Mouse (Mus musculus) embryonic facial prominence, embryonic 15.5 days (tissue): ENCODE results near the gene Rab3a. TPM values are rescaled to one million over a fixed set of nuclear protein-coding genes. Genes with fewer than 3 reads are reported as not detected.

ENCODE experiments used
- ATAC-seq: fragments of 200-750 bp; cut with Nextera tagmentation; 2 replicates; pipeline ENCODE4 v1.8.0; 2017; ENCODE audit warnings: low read depth, moderate TSS enrichment; ENCODE audit not compliant: insufficient number of reproducible peaks, low FRiP score, low TSS enrichment
- H3K27ac ChIP-seq: fragments of 300-500 bp; sonication (generic); replicated peaks from 2 replicates; pipeline ENCODE4 v1.5.1; 2015; ENCODE audit warnings: mild to moderate bottlenecking, inconsistent platforms
- H3K27me3 ChIP-seq: fragments of 300-500 bp; sonication (generic); 2 replicates; pipeline ENCODE4 v1.6.1; 2015; ENCODE audit warnings: inconsistent platforms
- H3K36me3 ChIP-seq: fragments of 300-500 bp; sonication (generic); 2 replicates; pipeline ENCODE4 v1.6.1; 2015; ENCODE audit warnings: mild to moderate bottlenecking, inconsistent platforms
- H3K4me1 ChIP-seq: fragments of 300-500 bp; sonication (generic); 2 replicates; pipeline ENCODE4 v1.6.1; 2015; ENCODE audit warnings: inconsistent platforms
- H3K4me2 ChIP-seq: fragments of 300-500 bp; sonication (generic); replicated peaks from 2 replicates; pipeline ENCODE4 v1.6.1; 2015; ENCODE audit warnings: mild to moderate bottlenecking, inconsistent platforms
- H3K4me3 ChIP-seq: fragments of 300-500 bp; sonication (generic); replicated peaks from 2 replicates; pipeline ENCODE4 v1.5.1; 2015; ENCODE audit warnings: mild to moderate bottlenecking, inconsistent platforms
- H3K9ac ChIP-seq: fragments of 300-500 bp; sonication (generic); 2 replicates; pipeline ENCODE4 v1.6.1; 2015; ENCODE audit warnings: inconsistent platforms
- H3K9me3 ChIP-seq: fragments of 300-500 bp; sonication (generic); replicated peaks from 2 replicates; pipeline ENCODE4 v1.6.1; 2016; ENCODE audit warnings: inconsistent platforms
- WGBS: fragments of 180-500 bp; shearing (Covaris S2); methylation state at CpG from one replicate; pipeline ENCODE4 v1.1.7; 2015; 5-methylcytosine and 5-hydroxymethylcytosine counted together
- polyA plus RNA-seq: library from polyadenylated mRNA; unstranded; fragments of >200 nt; fragmentation: Nextera tagmentation; extraction: Ambion mirVana; gene quantifications from 2 replicates; pipeline ENCODE4 v1.2.1, GENCODE M21; 2015

Rab3a gene
- polyA plus RNA-seq, 1 experiment from 2014 or later, result 28.6 TPM

- no peaks in the 10 kb centered on the region for H3K27me3 ChIP-seq
- H3K9me3 ChIP-seq, result no peaks in the 10 kb centered on the region
- peak within 1 kb of the TSS; percentile 82 for H3K27ac ChIP-seq
- peaks cover 39% of the 10 kb centered on the region for H3K4me1 ChIP-seq
- peak within 1 kb of the TSS; percentile 58 for H3K4me3 ChIP-seq
- under 1% methylated on average over 55 of the region's 55 CpGs for WGBS
- peak within 1 kb of the TSS; percentile 60 for H3K9ac ChIP-seq
- peaks cover 30% of the 10 kb centered on the region for H3K36me3 ChIP-seq
- peak; percentile 96 for ATAC-seq
- peak within 1 kb of the TSS; percentile 95 for H3K4me2 ChIP-seq
Measured at GRCm38 (mm10) chr8:70760775-70761406, 6.4 kb downstream of the Rab3a start, which contains the start of gene Mpv17l2. Gene Mpv17l2, minus strand, starts transcription at chr8:70760946.

GRCm38 (mm10) chr8:70762118-70762517, 7.6 kb downstream of the Rab3a start:
- no peak overlapping the region for H3K4me3 ChIP-seq
- H3K27ac ChIP-seq, result 0 out of 2 replicates have a peak overlapping the region, but pooled peaks have one; percentile 3
- H3K9ac ChIP-seq, result no peak overlapping the region
- H3K9me3 ChIP-seq, result no peaks in the 10 kb centered on the region
- WGBS, result 65% methylated on average over 1 of the region's 1 CpGs
- ATAC-seq, result no peak
- no peak overlapping the region for H3K4me2 ChIP-seq
- H3K36me3 ChIP-seq, result peaks cover 18% of the 10 kb centered on the region
- H3K27me3 ChIP-seq, result no peaks in the 10 kb centered on the region
- H3K4me1 ChIP-seq, result peaks cover 49% of the 10 kb centered on the region

GRCm38 (mm10) chr8:70763354-70763753, 8.9 kb downstream of the Rab3a start:
- Histone ChIP-seq H3K4me2 (no peak overlapping the region), H3K27ac (no peak overlapping the region), H3K9me3 (no peaks in the 10 kb centered on the region), H3K36me3 (peaks cover 15% of the 10 kb centered on the region), H3K9ac (no peak overlapping the region), H3K4me3 (no peak overlapping the region), H3K27me3 (no peaks in the 10 kb centered on the region), H3K4me1 (peaks cover 51% of the 10 kb centered on the region)
- ATAC-seq, result no peak
- WGBS, result 5% methylated on average over 3 of the region's 3 CpGs

- H3K4me2 ChIP-seq, result no peak overlapping the region
- WGBS, result 78% methylated on average over 8 of the region's 8 CpGs
- ATAC-seq, result no peak
Measured at GRCm38 (mm10) chr8:70764026-70764425, 9.5 kb downstream of the Rab3a start.

GRCm38 (mm10) chr8:70764676-70765075, 10.2 kb downstream of the Rab3a start:
- no peak for ATAC-seq
- H3K27me3 ChIP-seq, result no peaks in the 10 kb centered on the region
- WGBS, result 87% methylated on average over 13 of the region's 13 CpGs
- peaks cover 41% of the 10 kb centered on the region for H3K4me1 ChIP-seq
- H3K27ac ChIP-seq, result no peak overlapping the region; the same call in 1 of the 2 replicates
- no peak overlapping the region for H3K4me2 ChIP-seq
- peaks cover 24% of the 10 kb centered on the region for H3K36me3 ChIP-seq
- H3K4me3 ChIP-seq, result no peak overlapping the region
- no peaks in the 10 kb centered on the region for H3K9me3 ChIP-seq
- no peak overlapping the region for H3K9ac ChIP-seq

More at GRCm38 (mm10) chr8:70764026-70764425, 9.5 kb downstream of the Rab3a start:
- Histone ChIP-seq H3K4me1 (peaks cover 45% of the 10 kb centered on the region), H3K36me3 (peaks cover 22% of the 10 kb centered on the region), H3K9ac (no peak overlapping the region), H3K9me3 (no peaks in the 10 kb centered on the region), H3K27ac (no peak overlapping the region; the same call in 1 of the 2 replicates), H3K4me3 (no peak overlapping the region), H3K27me3 (no peaks in the 10 kb centered on the region)

- H3K9me3 ChIP-seq, result no peaks in the 10 kb centered on the region
- H3K9ac ChIP-seq, result no peak overlapping the region
- H3K27me3 ChIP-seq, result no peaks in the 10 kb centered on the region
- H3K36me3 ChIP-seq, result peaks cover 24% of the 10 kb centered on the region
- peak overlapping the region; percentile 91 for H3K4me2 ChIP-seq
- 74% methylated on average over 9 of the region's 9 CpGs for WGBS
- H3K4me1 ChIP-seq, result peaks cover 37% of the 10 kb centered on the region
- ATAC-seq, result no peak
- peak overlapping the region; percentile 48 for H3K4me3 ChIP-seq
- no peak overlapping the region for H3K27ac ChIP-seq
Measured at GRCm38 (mm10) chr8:70765329-70765728, 10.8 kb downstream of the Rab3a start.

- Histone ChIP-seq H3K27me3 (no peaks in the 10 kb centered on the region), H3K4me1 (peaks cover 34% of the 10 kb centered on the region), H3K36me3 (peaks cover 31% of the 10 kb centered on the region), H3K27ac (0 out of 2 replicates have a peak overlapping the region, but pooled peaks have one; percentile 48), H3K4me2 (peak overlapping the region; percentile 91), H3K4me3 (peak overlapping the region; percentile 48), H3K9ac (peak overlapping the region; percentile 42), H3K9me3 (no peaks in the 10 kb centered on the region)
- WGBS, result 2% methylated on average over 34 of the region's 34 CpGs
- ATAC-seq, result no peak
Measured at GRCm38 (mm10) chr8:70765838-70766570, 11.5 kb downstream of the Rab3a start.

- H3K36me3 ChIP-seq, result peaks cover 39% of the 10 kb centered on the region
- H3K4me2 ChIP-seq, result peak overlapping the region; percentile 91
- peak; percentile 5; the same call in 1 of the 2 replicates for ATAC-seq
- H3K4me3 ChIP-seq, result peak overlapping the region; percentile 48
- H3K9ac ChIP-seq, result peak overlapping the region; percentile 42
- 7% methylated on average over 21 of the region's 21 CpGs for WGBS
- H3K9me3 ChIP-seq, result no peaks in the 10 kb centered on the region
- no peaks in the 10 kb centered on the region for H3K27me3 ChIP-seq
- H3K27ac ChIP-seq, result peak overlapping the region; percentile 48; the same call in 1 of the 2 replicates
- H3K4me1 ChIP-seq, result peaks cover 28% of the 10 kb centered on the region
Measured at GRCm38 (mm10) chr8:70766571-70767440, 12.3 kb downstream of the Rab3a start.

- H3K9ac ChIP-seq, result no peak overlapping the region
- no peaks in the 10 kb centered on the region for H3K27me3 ChIP-seq
- H3K27ac ChIP-seq, result 0 out of 2 replicates have a peak overlapping the region, but pooled peaks have one; percentile 1
- peaks cover 45% of the 10 kb centered on the region for H3K36me3 ChIP-seq
- ATAC-seq, result no peak
- H3K4me2 ChIP-seq, result no peak overlapping the region
- H3K9me3 ChIP-seq, result no peaks in the 10 kb centered on the region
- H3K4me3 ChIP-seq, result no peak overlapping the region
- peaks cover 31% of the 10 kb centered on the region for H3K4me1 ChIP-seq
- WGBS, result 78% methylated on average over 6 of the region's 6 CpGs
Measured at GRCm38 (mm10) chr8:70767503-70767902, 13.0 kb downstream of the Rab3a start.

GRCm38 (mm10) chr8:70768231-70768776, 13.8 kb downstream of the Rab3a start:
- no peak for ATAC-seq
- Histone ChIP-seq H3K4me1 (peaks cover 39% of the 10 kb centered on the region), H3K27ac (no peak overlapping the region), H3K4me3 (no peak overlapping the region), H3K4me2 (no peak overlapping the region), H3K9ac (no peak overlapping the region), H3K36me3 (peaks cover 51% of the 10 kb centered on the region), H3K27me3 (no peaks in the 10 kb centered on the region), H3K9me3 (no peaks in the 10 kb centered on the region)
- WGBS, result 93% methylated on average over 32 of the region's 32 CpGs
